Mouse (Mus musculus): Measurements from ENCODE around the gene Prf1.

Prf1 gene

DNA sequence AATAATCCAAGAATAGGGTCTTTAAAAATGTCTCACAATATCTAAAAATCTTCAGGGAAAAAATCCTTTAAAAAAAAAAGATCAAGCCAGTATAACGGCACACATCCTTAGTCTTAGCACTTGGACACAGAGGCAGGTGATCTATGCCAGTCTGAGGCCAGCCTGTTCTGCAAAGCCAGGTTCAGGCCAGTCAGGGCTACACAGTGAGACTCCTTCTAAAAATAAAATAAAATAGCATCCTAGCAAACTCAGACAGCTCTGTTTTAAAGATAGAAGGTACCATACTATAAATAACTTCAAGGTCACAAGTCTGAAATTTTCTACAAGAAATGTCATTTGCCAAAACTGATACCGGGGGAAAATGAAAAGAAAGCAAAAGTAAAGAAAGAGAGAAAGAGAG, 7.6 kb upstream of the Prf1 start:
- DNase-seq, result no peak

DNA sequence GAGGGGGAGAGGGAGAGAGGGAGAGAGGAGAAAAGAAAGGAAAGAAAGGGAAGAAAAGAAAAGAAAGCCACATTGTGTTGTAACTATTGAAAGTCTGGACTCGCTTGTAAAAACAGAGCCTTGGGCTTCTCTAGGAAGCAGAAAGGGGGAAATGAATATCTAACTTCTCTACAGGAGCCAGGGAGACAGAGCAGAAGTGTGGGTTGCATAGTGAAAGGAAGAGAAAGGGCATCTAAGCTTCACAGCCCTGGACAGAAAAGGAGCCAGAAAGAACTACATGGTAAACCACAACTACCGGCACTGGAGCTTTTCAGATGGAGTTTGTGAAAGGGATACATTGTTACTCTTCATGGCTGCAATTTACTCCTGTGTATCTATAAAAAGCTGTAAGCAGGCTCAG, 7.2 kb upstream of the Prf1 start:
- DNase-seq, result no peak

DNA sequence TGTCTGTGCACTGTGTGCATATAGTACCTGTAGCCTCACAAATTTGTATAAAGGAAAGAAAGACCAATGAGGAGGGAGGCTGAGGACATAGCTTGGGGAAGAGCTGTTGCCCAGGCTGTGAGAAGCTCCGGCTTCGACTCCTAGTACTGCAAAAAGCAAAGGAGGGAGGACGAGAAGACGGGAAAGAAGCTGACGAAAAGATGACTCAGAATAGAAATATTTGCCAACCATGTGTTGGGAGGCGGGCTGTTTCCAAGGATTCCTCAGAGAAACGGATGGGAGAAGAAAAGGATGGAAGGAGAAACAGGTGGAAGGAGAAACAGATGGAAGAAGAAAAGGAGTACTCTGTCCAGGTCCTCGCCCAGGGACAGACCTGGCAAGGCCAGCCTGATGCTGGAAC, 3.4 kb upstream of the Prf1 start:
- no peak for DNase-seq

DNA sequence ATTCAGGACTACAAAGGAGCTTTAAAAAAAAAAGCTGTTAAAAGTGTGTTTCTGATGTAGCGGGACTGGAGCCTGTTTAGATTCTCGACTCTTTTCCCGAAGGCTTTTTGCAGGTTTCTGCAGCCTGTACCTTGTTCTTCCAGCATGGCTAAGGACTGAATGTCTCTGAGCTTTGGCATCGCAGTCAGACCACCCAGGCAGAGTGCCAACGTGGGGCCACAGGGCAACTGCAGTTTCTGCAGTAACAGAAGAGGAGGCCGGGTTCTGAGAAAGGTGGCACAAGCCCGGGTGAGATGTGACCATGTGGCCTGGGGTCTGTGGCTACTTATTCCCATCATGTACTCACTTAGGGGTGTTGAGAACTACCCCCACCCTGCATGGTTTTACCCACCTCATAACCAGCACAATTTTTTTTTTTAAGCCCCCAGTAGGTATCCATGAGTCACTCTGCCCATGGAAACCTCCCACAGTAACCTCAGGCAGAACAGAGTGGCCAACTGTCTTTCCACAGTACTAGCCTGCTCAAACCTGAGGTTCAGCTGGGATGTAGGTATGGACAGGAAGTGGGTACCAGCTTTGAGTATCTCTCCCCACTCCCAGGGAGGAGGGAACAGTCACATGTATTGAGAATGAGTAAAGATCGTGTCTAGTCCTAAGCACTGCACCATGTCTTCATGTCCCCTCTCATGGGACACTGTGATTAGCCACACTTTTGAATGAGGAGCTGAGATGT, 754 bp upstream of the Prf1 start:
- DNase-seq, result no peak

DNA sequence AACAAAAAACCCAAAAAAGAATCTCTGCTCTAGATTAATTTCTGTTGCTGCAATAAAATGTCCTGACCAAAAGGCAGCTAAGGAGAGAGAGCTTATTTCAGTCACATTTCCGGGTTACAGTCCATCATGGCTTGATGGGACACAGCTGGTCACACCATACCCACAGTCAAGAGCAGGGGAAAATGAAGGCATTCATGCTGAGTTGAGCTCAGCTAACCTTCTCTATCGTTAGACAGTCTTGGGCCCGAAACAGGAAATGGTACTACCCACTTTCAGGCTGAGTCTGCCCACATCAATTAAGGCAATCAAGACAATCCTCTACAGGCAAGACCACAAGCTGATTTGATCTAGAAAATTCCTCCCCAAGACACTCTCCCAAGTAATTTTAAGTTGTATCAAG, 3.4 kb downstream of the Prf1 start:
- DNase-seq, result peak; percentile 17

DNA sequence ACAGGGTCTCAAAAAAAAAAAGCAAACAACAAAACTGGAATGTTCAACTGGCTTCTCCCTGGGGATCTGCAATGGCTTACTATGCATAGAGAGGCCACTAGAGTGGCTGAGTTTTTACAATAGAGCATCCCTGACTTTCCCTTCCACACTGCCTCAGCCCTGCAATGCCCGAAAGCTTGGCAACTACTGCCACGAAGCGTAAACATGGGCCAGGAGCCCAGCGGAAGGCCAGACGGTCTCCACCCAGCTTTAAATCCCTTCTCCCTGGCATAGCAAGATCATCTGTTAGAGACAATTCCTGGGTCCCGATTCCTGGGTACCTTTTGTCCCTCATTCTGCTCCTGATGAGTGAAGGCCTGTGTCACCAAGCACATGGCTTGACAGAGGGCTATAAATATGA, 6.4 kb downstream of the Prf1 start:
- DNase-seq, result peak; percentile 42

DNA sequence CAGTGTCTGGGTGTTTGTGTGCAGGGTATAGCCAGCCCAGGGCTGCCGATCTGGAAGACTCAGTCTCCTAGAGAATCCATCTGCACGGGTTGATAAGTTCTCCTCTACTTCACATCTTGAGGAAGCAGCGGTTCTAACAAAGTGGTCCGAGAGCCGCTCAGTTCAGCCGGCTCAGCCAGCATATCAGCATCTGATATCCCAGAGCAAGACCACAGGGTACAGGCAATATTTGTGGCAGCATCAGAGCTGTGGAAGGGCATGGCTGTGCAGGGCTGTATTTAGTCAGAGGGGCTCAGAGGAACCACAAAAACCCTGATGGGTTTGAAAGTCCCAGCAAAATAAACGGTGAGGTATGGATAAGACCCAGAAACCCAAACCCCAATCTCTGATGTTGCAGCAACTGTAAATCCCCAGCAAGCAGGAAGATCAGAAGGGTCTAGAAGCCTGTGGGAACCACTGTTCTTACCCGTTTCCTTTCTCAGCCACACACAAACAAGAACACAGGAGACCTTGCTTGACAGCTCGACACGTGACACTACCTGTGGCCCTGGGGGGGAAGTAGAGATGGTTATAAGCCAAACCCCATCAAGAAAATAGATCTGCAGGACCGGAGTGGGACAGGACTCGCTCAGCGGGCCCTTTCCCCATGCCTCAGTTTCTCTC, 8.4 kb downstream of the Prf1 start:
- no peak for DNase-seq

DNA sequence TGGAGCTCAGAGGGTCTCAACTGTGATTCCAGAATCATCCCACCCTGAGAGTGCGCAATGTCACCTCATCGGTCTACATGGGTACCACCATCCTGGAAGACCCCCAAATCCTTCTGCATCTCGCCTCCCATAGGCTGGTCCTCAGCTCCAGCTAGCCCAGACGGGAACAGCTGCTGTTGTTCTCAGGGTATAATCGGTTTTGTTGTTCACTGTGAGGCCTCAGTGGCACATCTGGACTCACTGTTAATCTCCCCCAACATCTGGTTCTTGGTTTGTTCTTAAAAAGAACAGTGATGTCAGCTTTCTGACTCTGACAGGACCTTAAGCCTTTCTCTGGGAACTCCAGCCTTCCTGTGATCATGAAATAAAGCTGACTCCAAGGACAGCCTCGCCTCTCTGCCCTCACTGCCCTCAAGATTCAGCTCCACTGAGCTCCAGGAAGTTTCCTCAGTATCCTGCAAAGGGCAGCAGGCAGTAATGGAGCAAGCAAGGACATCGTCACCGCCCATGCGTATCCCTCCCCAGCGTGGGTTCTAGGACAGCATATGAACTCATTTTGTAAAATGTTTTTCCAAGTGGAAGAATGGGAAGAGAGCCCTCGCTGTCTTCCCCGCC, 11.2 kb downstream of the Prf1 start:
- DNase-seq, result no peak

DNA sequence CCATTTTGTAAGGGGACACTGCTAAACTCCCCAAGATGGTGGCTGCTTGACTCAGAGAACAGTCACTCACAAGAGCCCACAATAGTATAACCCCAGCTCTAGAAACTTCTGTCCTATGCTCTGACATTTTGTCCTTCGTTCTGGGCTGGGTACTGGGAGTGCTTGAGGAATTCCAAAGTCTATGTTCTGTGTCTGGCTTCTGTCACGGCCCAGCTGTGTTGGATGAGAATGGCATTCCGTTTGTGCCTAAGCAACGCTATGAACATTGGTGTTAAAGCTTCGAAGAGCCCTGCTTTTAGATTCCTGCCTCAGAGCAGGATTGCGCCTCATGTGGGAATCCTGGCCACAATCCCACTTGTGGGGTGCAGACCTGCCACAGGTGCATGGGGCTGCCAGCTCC, 14.5 kb downstream of the Prf1 start:
- DNase-seq, result no peak

DNA sequence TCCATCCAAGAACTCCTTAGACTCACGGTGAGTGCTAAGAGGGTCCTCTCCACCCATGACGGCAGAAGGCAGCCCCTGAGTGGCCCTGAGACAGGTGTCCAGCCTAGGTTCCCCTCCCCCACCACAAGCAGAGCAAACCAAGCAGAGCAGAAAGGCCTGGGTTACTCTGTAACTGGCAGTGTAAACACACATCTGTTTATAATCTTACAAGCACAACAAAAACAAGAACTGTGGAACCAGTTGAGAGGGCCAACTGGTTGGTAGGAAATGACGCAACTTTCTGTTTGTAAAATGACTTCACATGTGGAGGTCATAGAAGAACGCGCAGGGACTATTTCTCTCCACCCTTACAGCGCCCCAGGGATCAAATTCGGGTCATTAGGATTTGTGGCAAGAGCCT, 15.1 kb downstream of the Prf1 start:
- no peak for DNase-seq

DNA sequence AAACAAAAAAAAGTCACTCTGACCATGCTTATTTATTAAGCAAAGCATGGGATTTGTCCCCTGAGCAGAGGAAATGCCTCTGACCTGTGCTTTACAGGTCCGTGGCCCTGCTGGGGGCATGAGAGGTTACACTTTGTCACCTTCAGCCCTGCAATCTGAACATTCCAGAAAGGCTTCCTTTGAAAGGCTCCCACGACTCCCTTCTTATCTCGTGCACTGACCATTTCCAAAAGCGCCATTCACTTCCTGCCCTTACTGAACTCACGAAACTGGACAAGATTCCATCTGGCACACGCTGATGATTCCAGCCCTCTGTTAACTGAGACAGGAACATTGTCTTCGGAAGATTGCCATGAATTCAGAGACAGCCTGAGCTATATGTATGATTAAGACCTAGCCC, 16.1 kb downstream of the Prf1 start:
- no peak for DNase-seq

DNA sequence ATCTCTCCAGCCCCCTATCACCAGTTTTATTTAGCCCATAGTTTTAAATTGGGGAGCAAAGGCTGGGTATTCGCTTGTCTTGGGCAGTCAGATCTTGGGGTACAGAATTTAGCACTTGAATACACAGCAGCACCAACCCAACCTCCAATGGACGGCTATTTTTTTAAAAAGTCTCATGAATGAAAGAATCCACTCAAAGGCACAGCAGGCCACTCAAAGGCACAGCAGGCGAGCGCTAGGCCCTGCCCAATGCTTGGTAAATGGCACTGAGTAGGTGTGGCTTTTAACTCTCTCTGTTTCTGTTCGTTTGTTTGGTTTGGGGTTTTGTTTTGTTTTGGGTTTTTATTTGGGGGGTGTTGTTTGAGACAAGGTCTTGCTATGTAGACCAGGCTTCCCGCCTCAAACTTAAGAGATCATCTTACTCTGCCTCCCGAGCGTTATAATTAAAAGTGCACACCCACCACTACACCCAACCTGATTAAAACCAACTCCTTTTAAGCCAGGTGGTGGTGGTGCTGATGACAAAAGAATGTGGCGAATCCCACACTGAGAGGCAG, 17.8 kb downstream of the Prf1 start:
- DNase-seq, result no peak

DNA sequence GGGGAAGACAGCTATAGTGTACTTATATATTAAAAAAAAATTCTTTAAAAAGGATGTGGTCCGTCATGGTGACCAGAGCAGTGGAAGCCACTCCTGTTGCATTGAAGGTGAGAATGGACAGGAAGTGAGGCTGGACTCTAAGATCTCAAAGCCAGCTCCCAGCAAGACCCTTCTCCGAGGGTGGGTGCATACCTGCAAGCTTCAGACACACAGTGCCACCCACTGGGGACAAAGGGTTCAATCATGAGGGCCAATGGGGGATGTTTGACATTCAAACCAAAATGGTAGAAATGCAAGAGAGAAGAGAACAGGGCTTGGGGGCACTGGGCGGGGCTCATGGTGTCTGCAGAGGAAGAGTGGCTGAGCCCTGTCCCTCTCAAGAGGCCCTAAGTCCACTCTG, 20.9 kb downstream of the Prf1 start:
- no peak for DNase-seq

DNA sequence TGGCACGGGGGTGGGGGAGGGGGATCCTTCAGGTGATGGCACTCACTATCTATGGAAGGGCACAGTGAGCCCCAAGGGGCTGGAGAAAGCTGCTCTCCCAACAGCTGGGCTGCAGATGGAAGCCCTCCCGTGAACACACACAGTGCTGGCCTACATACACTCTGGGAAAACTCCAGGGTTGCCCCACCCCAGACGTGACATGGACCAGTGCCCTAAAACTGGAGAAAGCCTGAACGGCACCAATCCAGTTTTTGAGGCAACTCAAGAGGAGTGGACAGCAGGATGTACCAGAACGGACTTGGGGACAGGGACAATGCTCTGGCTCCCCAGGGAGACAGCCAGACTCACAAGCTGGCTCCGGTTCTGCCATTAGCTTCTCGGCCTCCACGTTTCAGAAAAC, 27.1 kb downstream of the Prf1 start:
- DNase-seq, result peak; percentile 41

DNA sequence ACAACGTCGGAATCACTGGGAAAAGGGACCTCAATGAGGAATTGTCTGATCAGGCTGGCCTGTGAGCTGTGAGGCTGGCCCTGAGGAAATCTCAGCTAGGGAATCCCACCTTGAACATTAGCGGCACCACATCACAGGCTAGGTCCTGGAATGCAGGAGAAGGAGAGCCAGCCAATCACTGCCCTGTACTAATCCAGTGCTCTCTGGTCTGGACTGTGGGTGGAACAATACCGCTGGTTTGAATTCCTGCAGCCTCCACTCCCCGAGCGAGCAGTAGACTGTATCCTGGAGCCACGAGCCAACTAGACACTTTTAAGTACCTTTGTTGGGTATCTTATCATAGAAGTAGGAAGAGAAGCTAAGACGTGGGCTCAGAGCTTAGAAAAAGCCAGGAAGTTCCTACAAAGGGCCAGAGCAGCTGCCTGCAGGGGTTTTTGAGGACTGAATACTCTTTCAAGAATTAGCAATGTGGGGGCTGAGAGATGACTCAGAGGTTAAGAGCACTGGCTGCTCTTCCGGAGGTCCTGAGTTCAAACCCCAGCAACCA, 28.2 kb downstream of the Prf1 start:
- DNase-seq, result no peak

DNA sequence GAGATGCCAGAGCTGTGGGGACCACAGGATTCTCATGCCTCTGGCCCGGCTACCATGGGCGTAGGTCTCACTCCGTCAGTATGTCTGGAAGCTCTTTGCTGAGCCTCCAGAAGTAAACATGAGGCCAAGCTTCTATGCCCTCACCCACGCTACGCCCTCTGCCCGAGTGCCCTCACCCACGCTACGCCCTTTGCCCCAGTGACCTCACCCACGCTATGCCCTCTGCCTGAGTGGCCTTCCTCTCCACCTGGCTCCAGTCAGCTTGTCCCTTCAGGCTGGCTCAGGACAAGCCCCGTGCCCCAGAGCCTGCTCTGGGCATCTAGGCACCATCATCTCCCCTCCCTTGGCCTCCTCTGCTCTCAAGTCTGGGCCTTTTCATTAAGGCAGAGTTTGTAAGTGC, 29.9 kb downstream of the Prf1 start:
- DNase-seq, result no peak

DNA sequence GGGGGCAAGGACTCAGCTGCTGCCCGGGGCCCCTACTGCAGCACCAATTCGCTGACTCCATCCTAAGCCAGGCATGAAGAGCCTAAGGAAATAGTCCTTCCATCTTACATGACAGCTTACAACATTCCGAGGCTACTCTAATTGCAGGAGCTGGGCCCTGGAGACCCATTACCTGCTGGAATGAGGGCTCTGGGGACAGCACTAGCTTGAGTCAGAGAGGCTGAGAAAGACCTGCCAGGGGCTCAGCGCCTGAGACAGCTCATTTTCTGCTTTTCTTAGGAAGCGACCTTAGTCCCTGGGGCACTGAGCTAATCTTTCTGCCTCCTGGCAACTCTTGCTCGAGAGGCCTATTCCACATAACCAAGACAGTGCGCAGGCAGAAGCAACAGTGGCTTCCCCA, 31.3 kb downstream of the Prf1 start:
- no peak for DNase-seq

DNA sequence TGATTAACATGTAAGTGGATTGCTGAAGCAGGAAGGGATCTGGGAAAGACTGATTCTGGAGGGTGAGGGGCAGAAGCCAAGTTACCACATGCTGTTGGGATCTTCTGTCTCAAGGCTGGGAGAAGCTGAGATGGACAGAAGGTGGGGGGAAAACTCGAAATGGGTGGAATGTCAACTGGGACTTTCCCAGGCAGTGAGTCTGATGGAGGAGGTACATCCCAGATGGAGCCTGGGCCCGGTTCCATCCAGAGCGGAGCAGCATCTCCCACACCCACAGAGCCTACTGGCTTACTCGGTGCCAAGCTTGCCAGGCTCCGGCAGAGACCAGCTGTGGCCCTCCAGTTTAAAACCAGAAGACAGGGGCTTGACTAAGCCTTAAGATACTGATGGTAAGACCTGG, 33.4 kb downstream of the Prf1 start:
- peak; percentile 65 for DNase-seq

DNA sequence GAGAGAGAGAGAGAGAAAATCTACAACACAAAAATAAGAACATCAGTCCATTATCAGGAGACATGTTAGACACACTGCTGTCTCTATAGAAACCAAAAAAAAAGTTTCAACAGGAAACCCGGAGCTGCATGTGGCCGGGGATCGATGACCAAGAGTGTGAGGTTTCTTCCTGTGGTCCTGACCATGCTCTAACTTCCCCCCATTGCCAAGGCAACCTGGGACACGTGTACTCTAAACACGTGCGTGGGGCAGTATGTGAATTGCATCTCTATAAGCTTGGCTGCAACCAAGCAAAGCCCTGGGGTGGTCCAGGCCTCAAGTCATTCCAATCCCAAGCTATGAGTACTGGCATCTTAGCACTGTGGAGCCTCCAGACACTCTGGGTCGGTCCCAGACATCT, 36.9 kb downstream of the Prf1 start:
- no peak for DNase-seq

DNA sequence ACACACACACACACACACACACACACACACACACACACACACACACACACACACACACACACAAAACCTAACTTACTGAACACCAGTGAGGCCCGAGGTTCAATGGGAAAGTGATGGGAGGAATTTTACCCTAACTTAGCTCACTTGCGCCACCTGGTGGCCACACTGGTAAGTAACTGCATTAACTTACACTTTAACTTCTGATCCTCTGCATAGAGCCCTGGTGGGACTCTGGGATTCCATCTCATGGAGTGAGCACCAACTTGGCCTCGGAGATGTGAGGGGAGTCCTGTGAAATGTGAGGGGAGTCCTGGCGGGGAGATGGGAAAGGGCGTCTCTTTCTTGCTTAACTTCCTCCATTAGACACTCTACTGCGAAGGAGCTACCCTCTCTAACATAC, 38.5 kb downstream of the Prf1 start:
- peak; percentile 91 for DNase-seq

DNA sequence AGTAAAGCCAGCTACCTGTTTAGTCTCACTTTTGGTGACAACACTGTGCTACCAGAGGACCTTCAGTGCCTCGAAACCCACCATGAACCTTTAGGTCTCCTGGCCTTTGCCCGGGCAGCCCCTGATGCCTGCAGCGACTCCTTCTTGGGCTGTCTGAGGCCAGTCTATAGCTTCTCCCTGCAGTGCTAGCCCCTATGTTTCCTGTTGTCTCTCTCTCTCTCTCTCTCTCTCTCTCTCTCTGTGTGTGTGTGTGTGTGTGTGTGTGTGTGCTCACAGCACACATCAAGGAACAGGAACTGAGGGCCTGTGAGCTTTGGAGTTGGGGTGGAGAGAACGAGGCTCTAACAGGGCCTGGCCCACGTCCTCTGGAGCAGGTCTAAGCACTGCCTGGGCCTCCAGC, 39.0 kb downstream of the Prf1 start:
- no peak for DNase-seq

DNA sequence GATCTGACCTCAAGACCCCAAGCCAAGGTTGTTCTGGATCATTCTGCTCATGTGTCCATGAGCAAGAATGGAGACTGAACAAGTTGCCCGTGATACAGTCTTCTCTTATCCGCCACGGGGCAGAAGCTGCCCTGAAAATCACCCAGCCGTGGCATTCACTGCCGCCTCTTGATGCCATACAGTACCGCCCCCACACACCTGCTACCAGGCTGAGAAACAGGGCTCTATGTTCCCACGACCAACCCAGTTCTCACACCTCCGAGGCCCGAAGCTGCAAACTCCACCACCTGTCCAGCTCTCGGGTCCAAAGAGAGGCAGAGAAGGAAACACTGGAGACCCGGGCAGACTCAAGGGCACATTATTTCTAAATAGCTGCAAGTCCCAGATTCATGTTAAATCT, 40.0 kb downstream of the Prf1 start:
- DNase-seq, result no peak

DNA sequence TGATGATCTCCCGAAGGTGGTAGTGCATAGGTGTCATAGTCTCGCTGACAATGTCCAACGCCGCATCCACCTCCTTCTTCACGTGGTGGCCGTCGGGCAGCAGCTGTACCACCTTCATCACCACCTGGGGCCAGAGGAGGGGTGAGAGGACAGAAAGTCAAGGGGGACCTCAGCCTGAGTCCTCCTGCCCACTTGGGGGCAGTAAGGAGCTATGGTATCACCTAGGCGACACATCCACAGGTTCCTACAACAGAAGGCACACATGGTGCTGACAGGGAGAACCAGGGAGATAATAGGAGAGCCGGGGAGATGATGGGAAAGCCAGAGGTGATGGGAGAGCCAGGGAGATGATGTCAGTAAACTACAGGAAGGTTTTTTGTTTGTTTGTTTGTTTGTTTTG, 41.6 kb downstream of the Prf1 start:
- no peak for DNase-seq

DNA sequence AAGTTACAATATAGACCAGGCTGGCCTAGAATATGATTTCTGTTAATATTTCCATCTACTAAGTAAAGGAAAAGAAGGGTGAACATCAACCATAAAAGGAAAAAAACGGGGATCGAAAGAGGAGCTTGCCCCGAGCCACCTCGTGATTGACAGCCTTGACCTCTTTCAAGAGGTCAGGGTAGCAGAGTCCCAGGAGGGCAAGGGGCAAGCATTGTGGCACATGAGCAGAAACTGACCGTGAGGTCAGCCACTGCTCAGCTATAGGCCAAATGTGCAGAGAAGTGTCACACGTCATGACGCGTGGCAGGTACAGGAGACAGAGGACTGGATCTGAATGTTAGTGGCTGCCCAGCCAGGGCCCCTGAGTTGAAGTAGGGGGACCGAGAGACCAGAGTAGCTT, 42.6 kb downstream of the Prf1 start:
- DNase-seq, result no peak

Data from lung, postnatal 14 days (tissue).